Comparison of ENCODE assay signal across 1 mouse cellular context in genomic region chr11:96038560-96038959, GRCm38 (mm10).
TF ChIP-seq lines count a peak whose summit lies in the region.

No protein-coding gene starts in this region.

TF ChIP-seq in MEL, 35 proteins besides CTCF, POLR2A, EP300 and RAD21 (continued from another document):
- TF ChIP-seq TCF12 (IDR thresholded peaks at IDR 0.05; ENCODE audit: low read depth, low read length) (peak; percentile 65; the same call in 1 of the 2 replicates), GATA1 (IDR thresholded peaks at IDR 0.05; ENCODE audit: low read depth, low read length) (peak; percentile 54), TAL1 (IDR thresholded peaks at IDR 0.05; ENCODE audit: low read length) (peak; percentile 44; the same call in 1 of the 2 replicates)
